Mouse (Mus musculus) intestine, embryonic 15.5 days (tissue): ENCODE results near the gene Mcub. TPM values are rescaled to one million over a fixed set of nuclear protein-coding genes. Genes with fewer than 3 reads are reported as not detected.

Source experiments
- ATAC-seq: fragments of 200-750 bp; cut with Nextera tagmentation; 2 replicates; pipeline ENCODE4 v1.8.0; 2017; ENCODE audit warnings: moderate TSS enrichment, moderate library complexity
- H3K27ac ChIP-seq: fragments of 300-500 bp; sonication (generic); 2 replicates; pipeline ENCODE4 v1.5.1; 2015; ENCODE audit warnings: mild to moderate bottlenecking, inconsistent platforms
- H3K27me3 ChIP-seq: fragments of 300-500 bp; sonication (generic); replicated peaks from 2 replicates; pipeline ENCODE4 v1.6.1; 2015; ENCODE audit warnings: inconsistent platforms
- H3K36me3 ChIP-seq: fragments of 300-500 bp; sonication (generic); 2 replicates; pipeline ENCODE4 v1.6.1; 2015; ENCODE audit warnings: inconsistent platforms
- H3K4me1 ChIP-seq: fragments of 300-500 bp; sonication (generic); replicated peaks from 2 replicates; pipeline ENCODE4 v1.6.1; 2015; ENCODE audit warnings: inconsistent platforms
- H3K4me2 ChIP-seq: fragments of 300-500 bp; sonication (generic); replicated peaks from 2 replicates; pipeline ENCODE4 v1.6.1; 2015; ENCODE audit warnings: mild to moderate bottlenecking, inconsistent platforms
- H3K4me3 ChIP-seq: fragments of 300-500 bp; sonication (generic); replicated peaks from 2 replicates; pipeline ENCODE4 v1.5.1; 2015; ENCODE audit warnings: inconsistent platforms
- H3K9ac ChIP-seq: fragments of 300-500 bp; sonication (generic); 2 replicates; pipeline ENCODE4 v1.6.1; 2015; ENCODE audit warnings: inconsistent platforms
- H3K9me3 ChIP-seq: fragments of 300-500 bp; sonication (generic); 2 replicates; pipeline ENCODE4 v1.6.1; 2016; ENCODE audit warnings: inconsistent platforms
- WGBS: fragments of 180-500 bp; shearing (Covaris S2); methylation state at CpG from one replicate; pipeline ENCODE4 v1.1.7; 2015; 5-methylcytosine and 5-hydroxymethylcytosine counted together
- polyA plus RNA-seq: library from polyadenylated mRNA; unstranded; fragments of >200 nt; fragmentation: Nextera tagmentation; extraction: Ambion mirVana; gene quantifications from 2 replicates; pipeline ENCODE4 v1.2.1, GENCODE M21; 2015

Gene Mcub
- 2.5 and 3.5 TPM in 2 replicates for polyA plus RNA-seq

GRCm38 (mm10) chr3:129969432-129970395, at the start of gene Mcub:
Gene Mcub, minus strand, starts transcription at chr3:129970206.
- peak; percentile 88 for ATAC-seq

GRCm38 (mm10) chr3:130012943-130013342, 42.9 kb upstream of the Mcub start:
- H3K4me2 ChIP-seq, result no peak overlapping the region
- no peak overlapping the region for H3K27ac ChIP-seq
- no peak overlapping the region for H3K4me3 ChIP-seq
- H3K36me3 ChIP-seq, result 0 out of 2 replicates have a peak, but pooled peaks cover 6% of the 10 kb centered on the region
- no peak overlapping the region for H3K9ac ChIP-seq
- no peaks in the 10 kb centered on the region for H3K27me3 ChIP-seq
- no peaks in the 10 kb centered on the region for H3K4me1 ChIP-seq
- no peaks in the 10 kb centered on the region for H3K9me3 ChIP-seq
- no peak for ATAC-seq
- WGBS, result 75% methylated on average over 2 of the region's 2 CpGs

More at GRCm38 (mm10) chr3:129969432-129970395, at the start of gene Mcub:
- under 1% methylated on average over 63 of the region's 63 CpGs for WGBS
- Histone ChIP-seq H3K4me3 (peak within 1 kb of the TSS; percentile 62), H3K9me3 (no peaks in the 10 kb centered on the region), H3K27me3 (peaks cover 14% of the 10 kb centered on the region), H3K9ac (peak within 1 kb of the TSS; percentile 56), H3K36me3 (no peaks in the 10 kb centered on the region), H3K4me1 (peaks cover 18% of the 10 kb centered on the region), H3K27ac (no peak within 1 kb of the TSS), H3K4me2 (peak within 1 kb of the TSS; percentile 100)

- Histone ChIP-seq H3K4me1 (no peaks in the 10 kb centered on the region), H3K4me2 (no peak overlapping the region), H3K4me3 (no peak overlapping the region), H3K27ac (no peak overlapping the region), H3K9me3 (no peaks in the 10 kb centered on the region), H3K27me3 (no peaks in the 10 kb centered on the region), H3K9ac (no peak overlapping the region), H3K36me3 (peaks cover 16% of the 10 kb centered on the region; the same call in 1 of the 2 replicates)
- 79% methylated on average over 1 of the region's 1 CpGs for WGBS
- ATAC-seq, result no peak
Measured at GRCm38 (mm10) chr3:130011236-130011635, 41.2 kb upstream of the Mcub start.

- 81% methylated on average over 7 of the region's 7 CpGs for WGBS
- Histone ChIP-seq H3K9ac (no peak overlapping the region), H3K27me3 (no peaks in the 10 kb centered on the region), H3K36me3 (peaks cover 30% of the 10 kb centered on the region), H3K4me3 (no peak overlapping the region), H3K4me2 (no peak overlapping the region), H3K9me3 (no peaks in the 10 kb centered on the region), H3K4me1 (no peaks in the 10 kb centered on the region), H3K27ac (no peak overlapping the region)
- ATAC-seq, result no peak
Measured at GRCm38 (mm10) chr3:130006141-130006540, 36.1 kb upstream of the Mcub start.

GRCm38 (mm10) chr3:130000926-130001325, 30.9 kb upstream of the Mcub start:
- no peak overlapping the region for H3K4me3 ChIP-seq
- no peaks in the 10 kb centered on the region for H3K9me3 ChIP-seq
- ATAC-seq, result no peak
- no peaks in the 10 kb centered on the region for H3K4me1 ChIP-seq
- no peak overlapping the region for H3K4me2 ChIP-seq
- no peak overlapping the region for H3K9ac ChIP-seq
- H3K27ac ChIP-seq, result no peak overlapping the region
- H3K36me3 ChIP-seq, result peaks cover 36% of the 10 kb centered on the region
- WGBS, result 95% methylated on average over 11 of the region's 11 CpGs
- no peaks in the 10 kb centered on the region for H3K27me3 ChIP-seq

- Histone ChIP-seq H3K9ac (no peak overlapping the region), H3K27me3 (no peaks in the 10 kb centered on the region), H3K27ac (no peak overlapping the region), H3K4me2 (no peak overlapping the region), H3K4me1 (no peaks in the 10 kb centered on the region), H3K4me3 (no peak overlapping the region), H3K9me3 (no peaks in the 10 kb centered on the region), H3K36me3 (peaks cover 35% of the 10 kb centered on the region)
- no peak for ATAC-seq
- 85% methylated on average over 6 of the region's 6 CpGs for WGBS
Measured at GRCm38 (mm10) chr3:129998526-129998925, 28.5 kb upstream of the Mcub start.

GRCm38 (mm10) chr3:129998001-129998400, 28.0 kb upstream of the Mcub start:
- no peaks in the 10 kb centered on the region for H3K4me1 ChIP-seq
- H3K4me3 ChIP-seq, result no peak overlapping the region
- no peak overlapping the region for H3K9ac ChIP-seq
- whole genome bisulfite sequencing, result 70% methylated on average over 7 of the region's 7 CpGs
- H3K27ac ChIP-seq, result no peak overlapping the region
- H3K9me3 ChIP-seq, result no peaks in the 10 kb centered on the region
- ATAC-seq, result no peak
- no peaks in the 10 kb centered on the region for H3K27me3 ChIP-seq
- H3K4me2 ChIP-seq, result no peak overlapping the region
- peaks cover 35% of the 10 kb centered on the region for H3K36me3 ChIP-seq

GRCm38 (mm10) chr3:129997324-129997723, 27.3 kb upstream of the Mcub start:
- Histone ChIP-seq H3K4me3 (no peak overlapping the region), H3K4me2 (no peak overlapping the region), H3K4me1 (no peaks in the 10 kb centered on the region), H3K9ac (no peak overlapping the region), H3K27me3 (no peaks in the 10 kb centered on the region), H3K36me3 (peaks cover 40% of the 10 kb centered on the region), H3K27ac (no peak overlapping the region), H3K9me3 (no peaks in the 10 kb centered on the region)
- WGBS, result 69% methylated on average over 3 of the region's 3 CpGs
- no peak for ATAC-seq

- no peaks in the 10 kb centered on the region for H3K9me3 ChIP-seq
- H3K27me3 ChIP-seq, result no peaks in the 10 kb centered on the region
- no peak for ATAC-seq
- no peak overlapping the region for H3K4me3 ChIP-seq
- no peak overlapping the region for H3K27ac ChIP-seq
- H3K36me3 ChIP-seq, result peaks cover 61% of the 10 kb centered on the region
- H3K9ac ChIP-seq, result no peak overlapping the region
- WGBS, result 97% methylated on average over 13 of the region's 13 CpGs
- H3K4me1 ChIP-seq, result no peaks in the 10 kb centered on the region
- no peak overlapping the region for H3K4me2 ChIP-seq
Measured at GRCm38 (mm10) chr3:129987297-129987696, 17.3 kb upstream of the Mcub start.

- ATAC-seq, result no peak
- 92% methylated on average over 4 of the region's 4 CpGs for WGBS
- Histone ChIP-seq H3K27me3 (no peaks in the 10 kb centered on the region), H3K4me1 (no peaks in the 10 kb centered on the region), H3K4me3 (no peak overlapping the region), H3K9me3 (no peaks in the 10 kb centered on the region), H3K27ac (no peak overlapping the region), H3K36me3 (peaks cover 51% of the 10 kb centered on the region), H3K9ac (no peak overlapping the region), H3K4me2 (no peak overlapping the region)
Measured at GRCm38 (mm10) chr3:129985335-129985734, 15.3 kb upstream of the Mcub start.

GRCm38 (mm10) chr3:129984797-129985196, 14.8 kb upstream of the Mcub start:
- no peak overlapping the region for H3K4me3 ChIP-seq
- WGBS, result 94% methylated on average over 5 of the region's 5 CpGs
- H3K4me2 ChIP-seq, result no peak overlapping the region
- H3K9me3 ChIP-seq, result no peaks in the 10 kb centered on the region
- H3K27me3 ChIP-seq, result no peaks in the 10 kb centered on the region
- no peaks in the 10 kb centered on the region for H3K4me1 ChIP-seq
- H3K36me3 ChIP-seq, result peaks cover 48% of the 10 kb centered on the region
- no peak overlapping the region for H3K27ac ChIP-seq
- H3K9ac ChIP-seq, result no peak overlapping the region
- no peak for ATAC-seq

- no peak overlapping the region for H3K4me2 ChIP-seq
- 64% methylated on average over 5 of the region's 5 CpGs for WGBS
- peaks cover 27% of the 10 kb centered on the region for H3K36me3 ChIP-seq
- no peak for ATAC-seq
- no peaks in the 10 kb centered on the region for H3K27me3 ChIP-seq
- H3K9ac ChIP-seq, result no peak overlapping the region
- no peaks in the 10 kb centered on the region for H3K9me3 ChIP-seq
- no peak overlapping the region for H3K27ac ChIP-seq
- no peaks in the 10 kb centered on the region for H3K4me1 ChIP-seq
- no peak overlapping the region for H3K4me3 ChIP-seq
Measured at GRCm38 (mm10) chr3:129982271-129982670, 12.3 kb upstream of the Mcub start.

GRCm38 (mm10) chr3:129981756-129982155, 11.8 kb upstream of the Mcub start:
- H3K4me1 ChIP-seq, result no peaks in the 10 kb centered on the region
- no peaks in the 10 kb centered on the region for H3K9me3 ChIP-seq
- no peak overlapping the region for H3K4me2 ChIP-seq
- no peaks in the 10 kb centered on the region for H3K27me3 ChIP-seq
- H3K9ac ChIP-seq, result no peak overlapping the region
- peaks cover 23% of the 10 kb centered on the region for H3K36me3 ChIP-seq
- H3K4me3 ChIP-seq, result no peak overlapping the region
- 0 out of 2 replicates have a peak, but pooled peaks have one; percentile 10 for ATAC-seq
- H3K27ac ChIP-seq, result no peak overlapping the region
- 81% methylated on average over 11 of the region's 11 CpGs for WGBS
